Mouse (Mus musculus): ENCODE data around the gene Med25.
"Not testable (repeated sequence)": the region's sequence is repeated elsewhere in the genome, so short reads cannot be mapped to it uniquely, and the experiment has no call there.

Med25 gene

GRCm38 (mm10) chr7:44893197-44893596, 685 bp upstream of the Med25 start:
- no peak for DNase-seq (ENCODE audit: low spot score)

- DNase-seq (ENCODE audit: low spot score), result no peak
These were observed 901 bp downstream of the Med25 start for GRCm38 (mm10) chr7:44891611-44892010.

- DNase-seq (ENCODE audit: low spot score), result no peak
These were observed 1.8 kb downstream of the Med25 start for GRCm38 (mm10) chr7:44890737-44891136.

GRCm38 (mm10) chr7:44890180-44890579, 2.3 kb downstream of the Med25 start:
- DNase-seq (ENCODE audit: low spot score), result no peak

- no peak for DNase-seq (ENCODE audit: low spot score)
These were observed 4.0 kb downstream of the Med25 start for GRCm38 (mm10) chr7:44888256-44889105.

- no peak for DNase-seq (ENCODE audit: low spot score)
These were observed 5.5 kb downstream of the Med25 start for GRCm38 (mm10) chr7:44886964-44887363.

- no peak for DNase-seq (ENCODE audit: low spot score)
These were observed 7.9 kb downstream of the Med25 start for GRCm38 (mm10) chr7:44884637-44885036.

- DNase-seq (ENCODE audit: low spot score), result no peak
These were observed 9.5 kb downstream of the Med25 start for GRCm38 (mm10) chr7:44883036-44883435.

GRCm38 (mm10) chr7:44877833-44878232, 14.7 kb downstream of the Med25 start:
- no peak for DNase-seq (ENCODE audit: low spot score)

- DNase-seq (ENCODE audit: low spot score), result not testable (repeated sequence)
These were observed 20.7 kb downstream of the Med25 start for GRCm38 (mm10) chr7:44871774-44872173.

GRCm38 (mm10) chr7:44871181-44871580, 21.3 kb downstream of the Med25 start:
- no peak for DNase-seq (ENCODE audit: low spot score)

- DNase-seq (ENCODE audit: low spot score), result no peak
These were observed 21.9 kb downstream of the Med25 start for GRCm38 (mm10) chr7:44870614-44871013.

GRCm38 (mm10) chr7:44869697-44870528, 22.6 kb downstream of the Med25 start, which contains the start of gene Ptov1:
Gene Ptov1, minus strand, starts transcription at chr7:44869788.
- DNase-seq (ENCODE audit: low spot score), result peak; percentile 97

GRCm38 (mm10) chr7:44868919-44869696, 23.4 kb downstream of the Med25 start:
- DNase-seq (ENCODE audit: low spot score), result no peak

- DNase-seq (ENCODE audit: low spot score), result no peak
These were observed 24.0 kb downstream of the Med25 start for GRCm38 (mm10) chr7:44868465-44868864.

GRCm38 (mm10) chr7:44867802-44868201, 24.7 kb downstream of the Med25 start:
- DNase-seq (ENCODE audit: low spot score), result no peak

GRCm38 (mm10) chr7:44867010-44867702, 25.4 kb downstream of the Med25 start:
- DNase-seq (ENCODE audit: low spot score), result no peak

- no peak for DNase-seq (ENCODE audit: low spot score)
These were observed 26.1 kb downstream of the Med25 start for GRCm38 (mm10) chr7:44866276-44867009.

- no peak for DNase-seq (ENCODE audit: low spot score)
These were observed 27.6 kb downstream of the Med25 start for GRCm38 (mm10) chr7:44864595-44865542.

Data from left cerebral cortex, adult 11 months (tissue).